Mouse (Mus musculus): ENCODE measurements around the gene Trpc4ap. TPM values are rescaled to one million over a fixed set of nuclear protein-coding genes. Genes with fewer than 3 reads are reported as not detected.

Gene Trpc4ap
- polyA plus RNA-seq, 1 experiment from 2014 or later, result 152 TPM

DNA sequence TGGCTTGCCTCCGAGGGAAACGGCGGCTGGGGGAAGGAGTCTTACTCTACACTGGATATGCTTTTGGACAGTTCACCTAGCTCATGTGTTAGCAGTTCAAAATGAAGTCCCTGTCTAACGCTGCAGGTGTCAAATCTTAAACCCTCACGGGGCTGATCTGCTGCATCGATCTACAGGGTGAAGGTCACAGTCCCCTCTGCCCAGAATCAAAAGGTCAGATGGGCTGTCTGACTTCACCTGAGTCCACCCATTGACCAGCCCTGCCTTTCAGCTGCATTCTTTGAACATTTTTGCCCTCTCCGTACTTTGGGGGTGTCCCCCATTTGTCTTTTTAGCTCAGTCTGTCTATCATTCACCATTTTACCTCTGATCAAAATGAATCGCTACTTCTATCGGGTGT is 107.1 kb downstream of the Trpc4ap start:
- no peak for ATAC-seq
- Histone ChIP-seq H3K9ac (ENCODE audit: low read depth, low read length) (no peak overlapping the region), H3K27ac (ENCODE audit: low read length) (no peak overlapping the region), H3K4me1 (ENCODE audit: control insufficient read depth, insufficient read depth, low read length) (no peaks in the 10 kb centered on the region), H3K9me3 (replicated peaks; ENCODE audit: control insufficient read depth, low read length, poor library complexity, severe bottlenecking) (no peaks in the 10 kb centered on the region), H3K4me2 (ENCODE audit: low read length) (no peak overlapping the region), H3K27me3 (ENCODE audit: control insufficient read depth, insufficient read depth, low read depth, low read length) (no peaks in the 10 kb centered on the region), H3K36me3 (ENCODE audit: control insufficient read depth, insufficient read depth, low read length) (no peaks in the 10 kb centered on the region), H3K4me3 (ENCODE audit: low read depth, low read length) (no peak overlapping the region)
- WGBS, result 62% methylated on average over 9 of the region's 9 CpGs

MicroRNAs within 50 kb of the gene (microRNA counts, 519-probe panel; counts per million panel counts)
- 1,354 counts per million, percentile 26 among the panel's probes with 10 or more counts for microRNA mmu-miR-499

Small RNA genes within 50 kb of the gene (microRNA-seq; reads per million reads assigned to microRNA genes)
- gene Mir499, result 3.6 reads per million, percentile 17 among the genes with 10 or more reads in this experiment

Other genes with a start within 250 kb of the Trpc4ap start
- 22.7 and 26.6 TPM in 2 replicates for gene Ncoa6, start 218.5 kb downstream of the Trpc4ap start, polyA plus RNA-seq (2015; fragmentation: Nextera tagmentation; extraction: Ambion mirVana)
- gene Acss2, start 174.4 kb downstream of the Trpc4ap start, polyA plus RNA-seq (2015; fragmentation: Nextera tagmentation; extraction: Ambion mirVana), result 23.9 TPM in 2 replicates
- 78.9 and 83.3 TPM in 2 replicates for gene Ggt7, start 174.1 kb downstream of the Trpc4ap start, polyA plus RNA-seq (2015; fragmentation: Nextera tagmentation; extraction: Ambion mirVana)
- 13.6 and 15.1 TPM in 2 replicates for gene Gss, start 99.6 kb downstream of the Trpc4ap start, polyA plus RNA-seq (2015; fragmentation: Nextera tagmentation; extraction: Ambion mirVana)
- gene Myh7b, start 81.2 kb downstream of the Trpc4ap start, polyA plus RNA-seq (2015; fragmentation: Nextera tagmentation; extraction: Ambion mirVana), result 0.80 and 1.0 TPM in 2 replicates
- 46.3 and 49.6 TPM in 2 replicates for gene Edem2, start 37.1 kb upstream of the Trpc4ap start, polyA plus RNA-seq (2015; fragmentation: Nextera tagmentation; extraction: Ambion mirVana)
- gene Gm17581, start 43.5 kb upstream of the Trpc4ap start, polyA plus RNA-seq (2015; fragmentation: Nextera tagmentation; extraction: Ambion mirVana), result not detected in 2 replicates
- gene Procr, start 58.7 kb upstream of the Trpc4ap start, polyA plus RNA-seq (2015; fragmentation: Nextera tagmentation; extraction: Ambion mirVana), result 2.4 and 2.8 TPM in 2 replicates
- 16.4 and 16.7 TPM in 2 replicates for gene Mmp24, start 83.0 kb upstream of the Trpc4ap start, polyA plus RNA-seq (2015; fragmentation: Nextera tagmentation; extraction: Ambion mirVana)
- 38.9 and 44.0 TPM in 2 replicates for gene BC029722, start 127.0 kb upstream of the Trpc4ap start, polyA plus RNA-seq (2015; fragmentation: Nextera tagmentation; extraction: Ambion mirVana)
- gene Eif6, start 134.5 kb upstream of the Trpc4ap start, polyA plus RNA-seq (2015; fragmentation: Nextera tagmentation; extraction: Ambion mirVana), result 134 and 136 TPM in 2 replicates
- gene Fam83c, start 142.5 kb upstream of the Trpc4ap start, polyA plus RNA-seq (2015; fragmentation: Nextera tagmentation; extraction: Ambion mirVana), result 0.49 and 0.51 TPM in 2 replicates
- 63.3 and 66.8 TPM in 2 replicates for gene Uqcc1, start 237.9 kb upstream of the Trpc4ap start, polyA plus RNA-seq (2015; fragmentation: Nextera tagmentation; extraction: Ambion mirVana)
- gene Gm15557, start 248.3 kb upstream of the Trpc4ap start, polyA plus RNA-seq (2015; fragmentation: Nextera tagmentation; extraction: Ambion mirVana), result not detected in 2 replicates

All from midbrain, embryonic 16.5 days (tissue).